In the genomic region with DNA sequence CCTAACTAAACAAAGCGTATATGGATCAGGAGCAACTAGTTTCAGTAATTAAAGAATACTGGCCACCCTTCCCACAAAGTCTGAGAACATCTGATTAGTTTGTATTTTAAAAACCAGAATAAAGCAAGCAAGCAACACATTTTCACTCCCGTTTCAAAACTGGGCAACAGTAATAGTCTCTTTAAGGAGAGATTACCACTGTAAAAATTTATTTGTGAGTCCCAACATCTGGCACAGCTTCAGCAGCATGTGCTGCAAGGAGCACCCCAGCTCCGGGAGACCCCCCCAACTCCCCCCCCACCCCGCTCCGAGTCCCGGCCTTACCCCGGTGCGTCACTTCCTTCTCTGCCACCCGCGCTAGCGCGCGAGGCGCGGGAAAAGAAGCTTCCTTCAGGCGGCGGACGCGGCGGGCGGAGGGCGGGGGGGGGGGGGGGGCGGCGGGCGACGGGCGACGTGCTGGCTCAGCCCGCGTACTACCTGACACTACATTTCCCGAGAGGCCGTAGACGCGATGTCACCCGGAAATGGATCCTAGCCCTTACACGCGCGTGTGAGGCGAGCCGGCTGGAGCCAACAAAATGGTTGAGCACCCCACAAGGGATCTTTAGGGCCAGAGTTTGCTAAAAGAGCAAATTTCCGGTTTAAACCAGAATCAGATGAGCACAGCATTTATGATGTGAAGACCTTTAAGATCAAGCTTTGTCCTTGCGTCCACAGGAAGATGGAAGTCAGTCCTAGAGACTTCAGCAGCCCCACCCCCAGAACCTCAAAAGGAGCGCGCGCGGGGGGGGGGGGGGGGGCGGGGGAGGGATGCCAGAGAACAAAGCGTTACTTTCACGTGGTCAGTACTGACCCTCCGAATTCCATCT, we compare ENCODE assay signal across 8 mouse cellular contexts. TPM values are rescaled to one million over a fixed set of nuclear protein-coding genes. Genes with fewer than 3 reads are reported as not detected.
DNase-seq lines count a peak whose midpoint lies in the region; ATAC-seq and TF ChIP-seq lines count a peak whose summit lies in the region.

No protein-coding gene starts in this region.

- H3K27ac ChIP-seq in forebrain, embryonic 15.5 days (replicated peaks), result peak overlapping the region; percentile 94
- peak overlapping the region; percentile 85 for H3K27ac ChIP-seq in neural tube, embryonic 14.5 days (ENCODE audit: low read depth, low read length)
- H3K27ac ChIP-seq in testis, adult 2 months (ENCODE audit: control insufficient read depth, insufficient read depth, low read depth, low read length), result peak overlapping the region; percentile 92

- 1% methylated on average over 35 of the region's 50 CpGs for WGBS in forebrain, embryonic 15.5 days
- 2% methylated on average over 36 of the region's 50 CpGs for WGBS in neural tube, embryonic 14.5 days

- 0 out of 2 replicates have a peak, but pooled peaks have one; percentile 26 for TF ChIP-seq POLR2A in testis, adult 2 months (IDR thresholded peaks at IDR 0.05; ENCODE audit: control insufficient read depth, low read depth, low read length)

- peak overlapping the region; percentile 46 for H3K9ac ChIP-seq in forebrain, embryonic 15.5 days (replicated peaks)
- H3K9ac ChIP-seq in neural tube, embryonic 14.5 days (replicated peaks; ENCODE audit: low read depth, low read length), result peak overlapping the region; percentile 41

- no peaks in the 10 kb centered on the region for H3K27me3 ChIP-seq in forebrain, embryonic 15.5 days
- H3K27me3 ChIP-seq in neural tube, embryonic 14.5 days (ENCODE audit: control insufficient read depth, insufficient read depth, low read length), result no peaks in the 10 kb centered on the region
- H3K27me3 ChIP-seq in testis, adult 2 months (ENCODE audit: control insufficient read depth, insufficient read depth, low read length), result no peaks in the 10 kb centered on the region

- peak; percentile 98 for ATAC-seq in forebrain, embryonic 15.5 days (replicated peaks)
- ATAC-seq in neural tube, embryonic 14.5 days (ENCODE audit: low read depth), result peak; percentile 97

- peak overlapping the region; percentile 55 for H3K4me2 ChIP-seq in forebrain, embryonic 15.5 days (replicated peaks)
- peak overlapping the region; percentile 64 for H3K4me2 ChIP-seq in neural tube, embryonic 14.5 days (ENCODE audit: low read depth, low read length)

- DNase-seq in ES-CJ7 (ENCODE audit: low read depth, low spot score), result peak; percentile 83
- peak; percentile 86 for DNase-seq in cerebellum, adult 11 months
- DNase-seq in heart, postnatal 25 days (ENCODE audit: low spot score), result peak; percentile 81
- DNase-seq in layer of hippocampus, adult 18-20 months (ENCODE audit: low spot score in 2 of 2), result peak; percentile 80 to 82
- DNase-seq in lung, adult 18-20 months, result peak; percentile 84 to 93

- H3K9me3 ChIP-seq in forebrain, embryonic 15.5 days, result no peaks in the 10 kb centered on the region
- no peaks in the 10 kb centered on the region for H3K9me3 ChIP-seq in neural tube, embryonic 14.5 days (ENCODE audit: control insufficient read depth, low read length)

- 0 out of 2 replicates have a peak, but pooled peaks cover 3% of the 10 kb centered on the region for H3K36me3 ChIP-seq in forebrain, embryonic 15.5 days
- no peaks in the 10 kb centered on the region for H3K36me3 ChIP-seq in neural tube, embryonic 14.5 days (ENCODE audit: control insufficient read depth, insufficient read depth, low read length)
- no peaks in the 10 kb centered on the region for H3K36me3 ChIP-seq in testis, adult 2 months (ENCODE audit: control insufficient read depth, insufficient read depth, low read length)

- H3K4me1 ChIP-seq in forebrain, embryonic 15.5 days, result peaks cover 21% of the 10 kb centered on the region
- peaks cover 3% of the 10 kb centered on the region; the same call in 1 of the 2 replicates for H3K4me1 ChIP-seq in neural tube, embryonic 14.5 days (ENCODE audit: control insufficient read depth, insufficient read depth, low read length)
- H3K4me1 ChIP-seq in testis, adult 2 months (ENCODE audit: control insufficient read depth, insufficient read depth, low read length), result no peaks in the 10 kb centered on the region; the same call in 1 of the 2 replicates

- H3K4me3 ChIP-seq in forebrain, embryonic 15.5 days, result peak overlapping the region; percentile 48
- peak overlapping the region; percentile 42 for H3K4me3 ChIP-seq in neural tube, embryonic 14.5 days (ENCODE audit: low read depth, low read length)
- peak overlapping the region; percentile 86 for H3K4me3 ChIP-seq in testis, adult 2 months (ENCODE audit: control insufficient read depth, low read depth, low read length)

- TF ChIP-seq CTCF in testis, adult 2 months (IDR thresholded peaks at IDR 0.05; ENCODE audit: control insufficient read depth, insufficient read depth, insufficient replicate concordance, low read depth, low read length), result no peak

- intact Hi-C loops in heart, postnatal 25 days (cut with DNase I), result no loop called here

RNA-seq across cellular contexts. Expression of a gene that starts 13.6 kb away (rescaled TPM):
- not detected in 2 replicates for polyA plus RNA-seq in forebrain, embryonic 15.5 days (2015; fragmentation: Nextera tagmentation; extraction: Ambion mirVana)
- not detected for total RNA-seq in heart, postnatal 25 days (2021)
- not detected for total RNA-seq in layer of hippocampus, adult 18-20 months (2021)
- polyA plus RNA-seq in neural tube, embryonic 14.5 days (2014; fragmentation: Nextera tagmentation; extraction: Ambion mirVana), result not detected in 2 replicates
- 72.1 and 83.8 TPM in 2 replicates for polyA plus RNA-seq in testis, adult 2 months (2012; rRNA removed)

Comparison
In these comparisons a context has a peak if more than half of its experiments do, and no peak if none do; other contexts are left out.
1. Peak in every context shown above with its lines: DNase-seq, ATAC-seq, H3K4me3 ChIP-seq and H3K27ac ChIP-seq.
2. RNA of a gene that starts 13.6 kb away (polyA plus RNA-seq): 72.1 to 83.8 TPM in testis, adult 2 months; not detected in neural tube, embryonic 14.5 days and not detected in forebrain, embryonic 15.5 days; every median in the first group is over 10 times any median in the second.